Mouse (Mus musculus) urinary bladder, adult 2 months (tissue): ENCODE results near the gene Bcl2. TPM values are rescaled to one million over a fixed set of nuclear protein-coding genes. Genes with fewer than 3 reads are reported as not detected.
"Not testable (repeated sequence)": the region's sequence is repeated elsewhere in the genome, so short reads cannot be mapped to it uniquely, and the experiment has no call there.

Source experiments
- DNase-seq: peaks from one replicate; pipeline ENCODE4 v3.0.0; 2022; ENCODE audit warnings: low spot score
- polyA plus RNA-seq: library from polyadenylated mRNA; depleted of rRNA; stranded (reverse); fragments of >200 nt; gene quantifications from 2 replicates; pipeline ENCODE4 v1.2.3, GENCODE M21; 2012

Gene Bcl2
- polyA plus RNA-seq, 1 experiment = 3.4 TPM

- no peak for DNase-seq
Observed at GRCm38 (mm10) chr1:106559116-106559605, 154.9 kb downstream of the Bcl2 start.

GRCm38 (mm10) chr1:106555498-106556168 lies 158.4 kb downstream of the Bcl2 start:
- DNase-seq = no peak

GRCm38 (mm10) chr1:106553846-106554802 lies 159.9 kb downstream of the Bcl2 start:
- no peak for DNase-seq

- no peak for DNase-seq
Observed at GRCm38 (mm10) chr1:106552856-106553255, 161.2 kb downstream of the Bcl2 start.

GRCm38 (mm10) chr1:106550580-106550979 lies 163.5 kb downstream of the Bcl2 start:
- no peak for DNase-seq

- DNase-seq = no peak
Observed at GRCm38 (mm10) chr1:106549025-106549424, 165.0 kb downstream of the Bcl2 start.

GRCm38 (mm10) chr1:106544817-106545612 lies 169.1 kb downstream of the Bcl2 start:
- DNase-seq = no peak

GRCm38 (mm10) chr1:106542731-106543130 lies 171.3 kb downstream of the Bcl2 start:
- DNase-seq = no peak

GRCm38 (mm10) chr1:106541851-106542250 lies 172.2 kb downstream of the Bcl2 start:
- DNase-seq = no peak

GRCm38 (mm10) chr1:106540130-106540529 lies 173.9 kb downstream of the Bcl2 start:
- DNase-seq = no peak

- no peak for DNase-seq
Observed at GRCm38 (mm10) chr1:106539029-106539428, 175.0 kb downstream of the Bcl2 start.

GRCm38 (mm10) chr1:106534835-106535234 lies 179.2 kb downstream of the Bcl2 start:
- DNase-seq = not testable (repeated sequence)

GRCm38 (mm10) chr1:106529570-106529969 lies 184.5 kb downstream of the Bcl2 start:
- DNase-seq = no peak

GRCm38 (mm10) chr1:106527537-106527936 lies 186.5 kb downstream of the Bcl2 start:
- DNase-seq = no peak

- DNase-seq = no peak
Observed at GRCm38 (mm10) chr1:106526751-106527150, 187.3 kb downstream of the Bcl2 start.

- DNase-seq = no peak
Observed at GRCm38 (mm10) chr1:106526112-106526511, 188.0 kb downstream of the Bcl2 start.

GRCm38 (mm10) chr1:106523741-106524140 lies 190.3 kb downstream of the Bcl2 start:
- DNase-seq = no peak

GRCm38 (mm10) chr1:106523009-106523408 lies 191.1 kb downstream of the Bcl2 start:
- DNase-seq = no peak

- DNase-seq = no peak
Observed at GRCm38 (mm10) chr1:106517591-106518177, 196.4 kb downstream of the Bcl2 start.

- no peak for DNase-seq
Observed at GRCm38 (mm10) chr1:106517099-106517498, 197.0 kb downstream of the Bcl2 start.

GRCm38 (mm10) chr1:106515611-106516010 lies 198.5 kb downstream of the Bcl2 start:
- no peak for DNase-seq
